In genomic region chr3:9947357-9948065, GRCm38 (mm10) we compare ENCODE assay signal across 9 mouse cellular contexts.
A peak's percentile ranks its signal among the peaks of the same experiment; 100 is the strongest.
DNase-seq lines count a peak whose midpoint lies in the region; ATAC-seq lines count a peak whose summit lies in the region.
"Had no signal": no experiment of that assay in that cellular context is flagged by ENCODE, and none has a peak within 500 bp of the region (broad histone marks: within the 10 kb centered on the region; RNA-seq: fewer than 3 reads in every experiment).

No protein-coding gene starts in this region.

- no peaks in the 10 kb centered on the region for H3K27me3 ChIP-seq in embryonic facial prominence, embryonic 12.5 days
- no peaks in the 10 kb centered on the region for H3K27me3 ChIP-seq in heart, embryonic 13.5 days (replicated peaks)
- H3K27me3 ChIP-seq in kidney, embryonic 16.5 days (ENCODE audit: insufficient read depth, low read length): no peaks in the 10 kb centered on the region
- no peaks in the 10 kb centered on the region for H3K27me3 ChIP-seq in stomach, embryonic 14.5 days (ENCODE audit: control insufficient read depth, insufficient read depth, low read length)

- H3K36me3 ChIP-seq in embryonic facial prominence, embryonic 12.5 days: no peaks in the 10 kb centered on the region
- H3K36me3 ChIP-seq in heart, embryonic 13.5 days: no peaks in the 10 kb centered on the region
- no peaks in the 10 kb centered on the region for H3K36me3 ChIP-seq in kidney, embryonic 16.5 days (ENCODE audit: insufficient read depth, low read length)
- no peaks in the 10 kb centered on the region for H3K36me3 ChIP-seq in stomach, embryonic 14.5 days (ENCODE audit: control insufficient read depth, insufficient read depth, low read length)
- H3K36me3 ChIP-seq: embryonic facial prominence, embryonic 13.5 days had no signal

- ATAC-seq in embryonic facial prominence, embryonic 12.5 days (ENCODE audit: insufficient number of reproducible peaks, insufficient read depth, low FRiP score, low TSS enrichment): peak; percentile 52
- no peak for ATAC-seq in heart, embryonic 13.5 days (ENCODE audit: extremely low read depth, insufficient number of reproducible peaks, low FRiP score, low TSS enrichment)
- ATAC-seq in kidney, embryonic 16.5 days (ENCODE audit: low FRiP score, low TSS enrichment): peak; percentile 78; the same call in 1 of the 2 replicates
- ATAC-seq in stomach, embryonic 14.5 days (ENCODE audit: insufficient number of reproducible peaks, insufficient read depth, low FRiP score, low read depth): peak; percentile 72; the same call in 1 of the 2 replicates

- no peaks in the 10 kb centered on the region for H3K4me1 ChIP-seq in embryonic facial prominence, embryonic 12.5 days
- no peaks in the 10 kb centered on the region; the same call in 1 of the 2 replicates for H3K4me1 ChIP-seq in heart, embryonic 13.5 days
- H3K4me1 ChIP-seq in kidney, embryonic 16.5 days (ENCODE audit: insufficient read depth, low read length): no peaks in the 10 kb centered on the region
- no peaks in the 10 kb centered on the region for H3K4me1 ChIP-seq in stomach, embryonic 14.5 days (ENCODE audit: control insufficient read depth, insufficient read depth, low read length)
- H3K4me1 ChIP-seq: embryonic facial prominence, embryonic 13.5 days had no signal

- H3K9ac ChIP-seq in embryonic facial prominence, embryonic 12.5 days: no peak overlapping the region
- no peak overlapping the region for H3K9ac ChIP-seq in heart, embryonic 13.5 days
- no peak overlapping the region for H3K9ac ChIP-seq in kidney, embryonic 16.5 days (replicated peaks; ENCODE audit: low read length)
- H3K9ac ChIP-seq in stomach, embryonic 14.5 days (replicated peaks; ENCODE audit: low read depth, low read length): no peak overlapping the region
- H3K9ac ChIP-seq: embryonic facial prominence, embryonic 13.5 days had no signal

- H3K4me2 ChIP-seq in embryonic facial prominence, embryonic 12.5 days (replicated peaks): no peak overlapping the region
- H3K4me2 ChIP-seq in heart, embryonic 13.5 days: peak overlapping the region; percentile 43
- no peak overlapping the region for H3K4me2 ChIP-seq in kidney, embryonic 16.5 days (replicated peaks; ENCODE audit: low read depth, low read length)
- H3K4me2 ChIP-seq in stomach, embryonic 14.5 days (replicated peaks; ENCODE audit: low read depth, low read length): no peak overlapping the region
- H3K4me2 ChIP-seq: embryonic facial prominence, embryonic 13.5 days had no signal

- WGBS in embryonic facial prominence, embryonic 12.5 days: 53% methylated on average over 11 of the region's 11 CpGs
- 52% methylated on average over 11 of the region's 11 CpGs for WGBS in heart, embryonic 13.5 days
- 51% methylated on average over 11 of the region's 11 CpGs for WGBS in kidney, embryonic 16.5 days
- 53% methylated on average over 11 of the region's 11 CpGs for WGBS in stomach, embryonic 14.5 days

- H3K9me3 ChIP-seq in embryonic facial prominence, embryonic 12.5 days: no peaks in the 10 kb centered on the region
- H3K9me3 ChIP-seq in heart, embryonic 13.5 days: no peaks in the 10 kb centered on the region
- H3K9me3 ChIP-seq in kidney, embryonic 16.5 days (ENCODE audit: low read length): no peaks in the 10 kb centered on the region
- H3K9me3 ChIP-seq in stomach, embryonic 14.5 days (ENCODE audit: control insufficient read depth, low read depth, low read length): no peaks in the 10 kb centered on the region
- H3K9me3 ChIP-seq: embryonic facial prominence, embryonic 13.5 days had no signal

- H3K27ac ChIP-seq in embryonic facial prominence, embryonic 12.5 days: no peak overlapping the region
- no peak overlapping the region for H3K27ac ChIP-seq in heart, embryonic 13.5 days (replicated peaks)
- H3K27ac ChIP-seq in kidney, embryonic 16.5 days (ENCODE audit: low read length): no peak overlapping the region
- H3K27ac ChIP-seq in stomach, embryonic 14.5 days (ENCODE audit: low read length): no peak overlapping the region
- H3K27ac ChIP-seq: embryonic facial prominence, embryonic 13.5 days had no signal

- DNase-seq in B cell, adult 2 months: peak; percentile 82 to 84
- peak; percentile 83 for DNase-seq in adrenal gland, postnatal 14 days
- DNase-seq in liver: peak; percentile 56
- DNase-seq in monocyte, adult 2 months (ENCODE audit: low read depth in 1 of 2, low spot score in 2 of 2): peak; percentile 28 to 64

- no peak overlapping the region for H3K4me3 ChIP-seq in embryonic facial prominence, embryonic 12.5 days
- H3K4me3 ChIP-seq in heart, embryonic 13.5 days: 0 out of 2 replicates have a peak overlapping the region, but pooled peaks have one; percentile 5
- no peak overlapping the region for H3K4me3 ChIP-seq in kidney, embryonic 16.5 days (ENCODE audit: low read length)
- H3K4me3 ChIP-seq in stomach, embryonic 14.5 days (ENCODE audit: low read depth, low read length): no peak overlapping the region
- H3K4me3 ChIP-seq: embryonic facial prominence, embryonic 13.5 days had no signal
